Mouse (Mus musculus) myocyte (in vitro differentiated cells): Measurements from ENCODE around the gene Spocd1. TPM values are rescaled to one million over a fixed set of nuclear protein-coding genes. Genes with fewer than 3 reads are reported as not detected.

ENCODE experiments used
- H3K27me3 ChIP-seq: one replicate; pipeline ENCODE4 v1.6.1; 2011; ENCODE audit not compliant: control insufficient read depth, insufficient read depth, insufficient read length
- H3K36me3 ChIP-seq: one replicate; pipeline ENCODE4 v1.6.1; 2011; ENCODE audit not compliant: control insufficient read depth, insufficient read depth
- H3K4me2 ChIP-seq: one replicate; pipeline ENCODE4 v1.6.1; 2011; ENCODE audit warnings: low read depth, control low read depth
- H3K4me3 ChIP-seq: one replicate; pipeline ENCODE4 v1.5.1; 2011; ENCODE audit warnings: mild to moderate bottlenecking, control low read depth, moderate library complexity
- H3K79me2 ChIP-seq: one replicate; pipeline ENCODE4 v1.6.1; 2011; ENCODE audit not compliant: control insufficient read depth, insufficient read depth
- H3ac ChIP-seq: one replicate; pipeline ENCODE4 v1.6.1; 2011; ENCODE audit not compliant: control insufficient read depth, insufficient read length
- CEBPB ChIP-seq: IDR thresholded peaks from 2 replicates; pipeline ENCODE4 v1.6.1; 2011; ENCODE audit warnings: mild to moderate bottlenecking, moderate library complexity; ENCODE audit not compliant: poor library complexity, insufficient read depth, severe bottlenecking
- E2F4 ChIP-seq: IDR thresholded peaks from one replicate; pipeline ENCODE4 v1.6.1; 2011; ENCODE audit warnings: mild to moderate bottlenecking, control low read depth, moderate library complexity; ENCODE audit not compliant: insufficient read depth
- MAX ChIP-seq: IDR thresholded peaks from one replicate; pipeline ENCODE4 v1.6.1; 2011; ENCODE audit warnings: low read depth, mild to moderate bottlenecking, control low read depth
- MYOD1 ChIP-seq, 3 experiments: IDR thresholded peaks; one replicate each; pipeline ENCODE4 v1.6.1; 2011; ENCODE audit warnings: control low read depth in 2 of 3, low read depth in 2 of 3, mild to moderate bottlenecking in 2 of 3, moderate library complexity in 1 of 3; ENCODE audit not compliant: insufficient read length in 2 of 3, control insufficient read depth in 1 of 3
- MYOG ChIP-seq, 3 experiments: IDR thresholded peaks; one replicate each; pipeline ENCODE4 v1.6.1; 2011; ENCODE audit warnings: control low read depth in 2 of 3, low read depth in 2 of 3, mild to moderate bottlenecking in 2 of 3; ENCODE audit not compliant: insufficient read length in 2 of 3, control insufficient read depth in 1 of 3, insufficient read depth in 1 of 3
- POLR2A ChIP-seq: IDR thresholded peaks from one replicate; pipeline ENCODE4 v1.6.1; 2011; ENCODE audit warnings: low read depth, mild to moderate bottlenecking, control low read depth, moderate library complexity; ENCODE audit not compliant: insufficient read length
- POLR2AphosphoS2 ChIP-seq: IDR thresholded peaks from one replicate; pipeline ENCODE4 v1.6.1; 2011; ENCODE audit warnings: low read depth, control low read depth; ENCODE audit not compliant: insufficient read length
- REST ChIP-seq: IDR thresholded peaks from one replicate; pipeline ENCODE4 v1.6.1; 2011; ENCODE audit warnings: mild to moderate bottlenecking, control low read depth, moderate library complexity; ENCODE audit not compliant: insufficient read depth, insufficient read length
- SRF ChIP-seq: IDR thresholded peaks from one replicate; pipeline ENCODE4 v1.6.1; 2011; ENCODE audit warnings: low read depth; ENCODE audit not compliant: control insufficient read depth, insufficient read length
- TCF12 ChIP-seq: IDR thresholded peaks from one replicate; pipeline ENCODE4 v1.6.1; 2011; ENCODE audit warnings: mild to moderate bottlenecking, control low read depth; ENCODE audit not compliant: poor library complexity, insufficient read depth, severe bottlenecking
- TCF3 ChIP-seq: IDR thresholded peaks from one replicate; pipeline ENCODE4 v1.6.1; 2011; ENCODE audit warnings: low read depth, control low read depth; ENCODE audit not compliant: insufficient read length
- USF1 ChIP-seq: IDR thresholded peaks from one replicate; pipeline ENCODE4 v1.6.1; 2011; ENCODE audit warnings: low read depth, mild to moderate bottlenecking, control low read depth, moderate library complexity
- polyA plus RNA-seq: library from polyadenylated mRNA; unstranded; fragments of >200 nt; fragmentation: generic; extraction: Trizol; gene quantifications from one replicate; pipeline ENCODE4 v1.2.1, GENCODE M21; 2012; ENCODE audit warnings: missing spikeins

The Spocd1 gene
- polyA plus RNA-seq, 1 experiment, result not detected

DNA sequence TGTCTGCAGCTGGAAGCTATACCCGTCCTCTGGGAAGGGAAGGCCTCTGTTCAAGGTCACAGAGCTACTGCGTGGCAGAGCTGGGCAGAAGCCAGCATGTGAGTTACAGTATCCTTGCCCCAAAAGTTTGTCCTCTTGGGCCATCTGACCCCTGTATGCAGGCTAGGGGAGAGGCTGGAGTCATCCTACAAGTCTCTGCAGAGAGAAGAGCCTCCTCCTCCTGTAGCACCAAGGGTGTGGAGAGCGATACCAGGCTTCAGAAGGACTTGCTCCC is 7.8 kb upstream of the Spocd1 start:
- no peaks in the 10 kb centered on the region for H3K79me2 ChIP-seq
- no peak overlapping the region for H3K4me3 ChIP-seq
- TF ChIP-seq E2F4 (no peak), TCF12 (no peak), SRF (no peak), REST (no peak), MYOD1 (IDR thresholded peaks at IDR 0.05; ENCODE audit: control insufficient read depth in 1 of 3, insufficient read length in 2 of 3, low read depth in 2 of 3) (no peak), CEBPB (no peak), TCF3 (no peak)
- H3K36me3 ChIP-seq, result no peaks in the 10 kb centered on the region
- H3K27me3 ChIP-seq, result no peaks in the 10 kb centered on the region
- H3ac ChIP-seq, result no peak overlapping the region
- H3K4me2 ChIP-seq, result no peak overlapping the region

DNA sequence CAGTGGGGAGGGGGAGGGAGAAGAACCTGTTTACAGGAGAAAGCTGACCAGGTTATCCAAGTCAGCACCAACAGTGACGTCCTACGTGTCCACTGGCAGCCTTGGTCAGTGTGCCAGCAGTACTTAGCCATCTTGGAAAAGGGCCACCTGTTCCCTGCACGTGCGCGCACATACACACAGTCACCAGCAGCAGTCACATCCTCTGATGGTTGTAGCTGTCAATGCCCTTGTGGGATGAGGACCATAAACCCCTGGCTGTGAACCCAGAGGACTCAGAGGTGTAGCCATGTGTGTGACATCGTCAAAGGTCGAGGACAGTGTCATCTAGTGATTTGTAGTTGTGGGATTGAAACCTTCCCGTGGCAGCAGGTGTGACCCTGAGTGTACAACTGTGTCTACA is 4.9 kb upstream of the Spocd1 start:
- Histone ChIP-seq H3K27me3 (no peaks in the 10 kb centered on the region), H3K79me2 (no peaks in the 10 kb centered on the region), H3ac (no peak overlapping the region), H3K4me3 (no peak overlapping the region), H3K36me3 (no peaks in the 10 kb centered on the region), H3K4me2 (no peak overlapping the region)
- no peak for TF ChIP-seq POLR2A

DNA sequence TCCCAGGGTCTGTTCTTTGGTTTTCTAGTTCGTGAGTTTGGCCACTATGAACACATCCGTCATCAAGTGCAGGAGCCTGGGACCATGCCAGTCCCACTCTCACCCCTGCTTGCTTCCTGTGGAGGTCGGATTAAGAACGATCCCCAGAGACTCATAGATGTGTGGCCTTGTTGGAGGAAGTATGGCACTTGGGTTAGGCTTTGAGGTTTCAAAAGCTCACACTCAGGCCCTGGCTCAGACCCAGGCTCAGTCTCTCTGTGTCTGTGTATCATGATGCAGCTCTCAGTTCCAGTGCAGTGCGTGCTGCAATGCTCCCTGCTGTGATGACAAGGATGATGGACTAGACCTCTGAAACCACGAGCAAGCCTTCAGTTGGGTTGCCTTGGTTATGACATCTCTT is 4.4 kb upstream of the Spocd1 start:
- TF ChIP-seq REST, result no peak
- TF ChIP-seq POLR2A, result no peak
- no peak for TF ChIP-seq TCF3
- TF ChIP-seq TCF12, result no peak
- TF ChIP-seq MAX, result no peak
- no peak for TF ChIP-seq CEBPB
- TF ChIP-seq SRF, result no peak
- TF ChIP-seq E2F4, result no peak
- TF ChIP-seq POLR2AphosphoS2, result no peak
- no peak for TF ChIP-seq USF1
- no peak for TF ChIP-seq MYOD1 (IDR thresholded peaks at IDR 0.05; ENCODE audit: control insufficient read depth in 1 of 3, insufficient read length in 2 of 3, low read depth in 2 of 3)
- no peak for TF ChIP-seq MYOG (IDR thresholded peaks at IDR 0.05; ENCODE audit: control insufficient read depth in 1 of 3, insufficient read depth in 1 of 3, insufficient read length in 2 of 3, low read depth in 2 of 3)
- Histone ChIP-seq H3K27me3 (no peaks in the 10 kb centered on the region), H3K79me2 (no peaks in the 10 kb centered on the region), H3K4me2 (no peak overlapping the region), H3K4me3 (no peak overlapping the region), H3ac (no peak overlapping the region), H3K36me3 (no peaks in the 10 kb centered on the region)

DNA sequence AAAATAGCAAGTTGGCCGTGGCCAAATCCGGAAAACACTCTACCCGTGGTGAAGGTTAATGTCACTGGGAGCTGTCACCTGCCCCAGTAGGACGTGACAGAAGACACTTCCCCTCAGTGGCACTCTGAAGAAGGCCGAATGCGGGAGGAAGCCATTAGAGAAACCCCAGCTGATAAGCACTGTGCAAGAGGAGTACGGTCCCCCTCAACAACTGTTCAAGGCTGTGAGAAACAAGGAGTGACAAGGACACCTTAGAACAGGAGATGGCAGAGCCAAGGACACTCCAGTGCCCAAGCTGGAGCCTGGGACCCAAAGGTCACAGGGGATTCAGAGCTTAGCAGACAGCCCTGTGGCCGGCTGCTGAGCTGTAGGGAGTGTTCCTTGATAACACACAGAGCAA is 2.5 kb upstream of the Spocd1 start:
- Histone ChIP-seq H3K4me2 (peak overlapping the region; percentile 24), H3K79me2 (no peaks in the 10 kb centered on the region), H3K4me3 (no peak overlapping the region), H3K36me3 (no peaks in the 10 kb centered on the region), H3K27me3 (no peaks in the 10 kb centered on the region), H3ac (no peak overlapping the region)
- no peak for TF ChIP-seq REST
- no peak for TF ChIP-seq CEBPB
- no peak for TF ChIP-seq SRF

DNA sequence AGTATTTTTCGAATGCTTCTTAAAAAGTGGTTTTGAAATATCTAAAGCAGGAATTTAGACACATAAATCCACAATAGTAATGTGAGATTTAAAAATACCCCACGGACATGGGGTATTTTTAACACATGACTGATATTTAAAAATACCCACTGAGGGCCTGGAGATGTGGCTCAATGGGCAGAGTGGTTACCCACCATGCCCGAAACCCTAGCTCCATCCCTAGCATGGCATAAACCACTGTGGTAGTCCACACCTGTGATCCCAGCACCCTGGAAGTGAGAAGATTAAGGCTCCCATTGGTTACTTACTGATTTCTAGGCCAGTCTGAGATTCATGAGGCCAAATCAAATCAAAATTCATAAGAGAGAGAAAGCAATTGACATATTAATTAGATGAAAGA is 2.0 kb upstream of the Spocd1 start:
- Histone ChIP-seq H3ac (no peak overlapping the region), H3K79me2 (no peaks in the 10 kb centered on the region)

DNA sequence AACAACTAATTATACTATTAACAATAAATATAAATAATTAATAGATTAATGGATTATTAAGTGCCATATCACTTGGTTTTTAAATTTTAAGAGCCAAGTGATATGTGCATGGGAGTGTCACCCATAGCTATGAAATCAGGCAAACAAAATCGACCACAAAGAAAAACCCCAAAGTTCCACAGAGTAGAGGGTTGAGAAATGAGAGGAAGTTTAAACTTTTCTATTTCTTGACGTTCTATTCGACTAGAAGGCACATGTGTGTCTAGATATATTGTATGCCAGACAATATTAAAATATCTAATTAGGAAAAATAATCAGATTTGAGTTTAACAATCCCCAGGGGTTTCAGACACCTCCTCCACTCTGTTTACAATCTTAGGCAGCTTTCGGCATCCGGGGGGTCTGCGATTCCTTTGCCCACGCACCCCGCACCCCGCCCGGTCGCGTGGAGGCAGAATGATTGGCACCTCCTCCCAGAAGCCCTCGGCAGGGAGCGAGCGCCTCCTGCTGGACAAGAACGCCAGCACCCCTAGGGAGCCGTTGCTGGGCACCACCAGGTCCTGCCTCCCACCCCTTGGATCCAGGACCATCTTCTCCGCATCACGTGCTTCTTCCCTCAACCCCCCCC is 811 bp upstream of the Spocd1 start:
- Histone ChIP-seq H3K79me2 (no peaks in the 10 kb centered on the region), H3K36me3 (no peaks in the 10 kb centered on the region), H3K4me3 (no peak overlapping the region), H3K4me2 (peak overlapping the region; percentile 67), H3ac (no peak overlapping the region), H3K27me3 (no peaks in the 10 kb centered on the region)
- no peak for TF ChIP-seq MYOD1 (IDR thresholded peaks at IDR 0.05; ENCODE audit: control insufficient read depth in 1 of 3, insufficient read length in 2 of 3, low read depth in 2 of 3)
- TF ChIP-seq POLR2A, result no peak
- TF ChIP-seq MAX, result no peak
- no peak for TF ChIP-seq POLR2AphosphoS2
- no peak for TF ChIP-seq TCF3
- TF ChIP-seq E2F4, result no peak
- TF ChIP-seq REST, result no peak
- TF ChIP-seq USF1, result no peak
- TF ChIP-seq SRF, result no peak
- no peak for TF ChIP-seq TCF12
- no peak for TF ChIP-seq MYOG (IDR thresholded peaks at IDR 0.05; ENCODE audit: control insufficient read depth in 1 of 3, insufficient read depth in 1 of 3, insufficient read length in 2 of 3, low read depth in 2 of 3)

More for the DNA sequence above, 2.0 kb upstream of the Spocd1 start:
- Histone ChIP-seq H3K4me2 (peak overlapping the region; percentile 24), H3K27me3 (no peaks in the 10 kb centered on the region), H3K4me3 (no peak overlapping the region), H3K36me3 (no peaks in the 10 kb centered on the region)
- TF ChIP-seq TCF12 (no peak), MYOG (IDR thresholded peaks at IDR 0.05; ENCODE audit: control insufficient read depth in 1 of 3, insufficient read depth in 1 of 3, insufficient read length in 2 of 3, low read depth in 2 of 3) (no peak), POLR2A (no peak), USF1 (no peak), SRF (no peak), TCF3 (no peak), MYOD1 (IDR thresholded peaks at IDR 0.05; ENCODE audit: control insufficient read depth in 1 of 3, insufficient read length in 2 of 3, low read depth in 2 of 3) (no peak)
